Mouse (Mus musculus) activated CD4-positive, CD25-positive, alpha-beta regulatory T cell, adult 4 months (primary cell): ENCODE results near the gene Uhrf1bp1l. TPM values are rescaled to one million over a fixed set of nuclear protein-coding genes. Genes with fewer than 3 reads are reported as not detected.

ENCODE experiments used
- ATAC-seq: one replicate; pipeline ENCODE4 v1.8.0; 2017
- polyA plus RNA-seq, 2 experiments: library from polyadenylated mRNA; unstranded; fragments of 100-300 nt; shearing (Covaris generic); gene quantifications; one replicate each; pipeline ENCODE4 v1.2.1; 2017

The Uhrf1bp1l gene
- polyA plus RNA-seq, 2 experiments from 2014 or later, result 24.6 to 33.1 TPM

DNA sequence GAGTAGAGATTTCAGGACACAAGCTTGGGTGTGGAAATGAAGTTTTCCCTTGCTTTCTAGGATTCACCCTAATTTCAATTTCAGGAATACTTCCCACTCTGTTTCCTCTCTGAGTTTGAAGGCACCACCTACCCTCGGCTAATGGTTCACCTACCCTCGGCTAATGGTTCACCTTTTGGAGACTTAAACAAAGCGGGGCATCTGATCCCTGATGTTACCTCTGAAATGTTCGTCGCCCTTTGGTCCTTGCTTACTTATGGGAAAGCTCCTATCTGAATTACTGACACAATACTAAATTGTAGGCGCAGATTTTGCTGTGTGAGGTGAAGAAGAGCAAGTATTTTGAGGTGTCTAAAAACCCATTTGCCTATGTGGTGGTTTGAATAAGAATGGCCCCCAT lies 106.2 kb downstream of the Uhrf1bp1l start:
- ATAC-seq, result no peak

DNA sequence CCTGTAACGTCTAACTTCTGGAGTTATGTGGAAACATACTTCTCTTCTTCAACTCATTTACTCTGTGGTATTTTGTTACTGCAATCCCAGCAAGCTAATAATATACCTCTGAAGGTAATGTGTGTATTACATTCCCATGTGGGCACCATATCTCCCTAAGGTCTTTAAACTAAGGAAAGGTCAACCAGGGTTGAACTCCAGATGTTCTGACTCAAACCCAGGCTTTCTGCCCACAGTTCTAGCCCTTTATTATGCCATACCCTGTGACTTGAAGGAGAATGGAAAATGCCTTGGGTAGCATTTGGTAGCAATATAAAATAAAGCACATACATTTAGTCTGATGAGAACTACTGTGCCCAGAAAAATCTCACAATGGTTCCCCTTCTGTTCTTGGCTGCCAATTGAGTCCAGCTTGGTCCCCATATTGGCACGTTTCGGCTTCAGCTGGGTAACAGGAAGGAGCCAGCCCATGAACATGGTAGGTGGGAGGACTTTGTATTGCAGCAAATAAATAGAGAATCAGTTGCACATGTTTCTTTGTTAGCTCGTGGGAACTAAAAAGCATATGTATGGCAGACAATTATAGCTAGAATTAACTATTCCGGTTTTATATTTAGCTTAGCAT lies 110.6 kb downstream of the Uhrf1bp1l start:
- no peak for ATAC-seq

DNA sequence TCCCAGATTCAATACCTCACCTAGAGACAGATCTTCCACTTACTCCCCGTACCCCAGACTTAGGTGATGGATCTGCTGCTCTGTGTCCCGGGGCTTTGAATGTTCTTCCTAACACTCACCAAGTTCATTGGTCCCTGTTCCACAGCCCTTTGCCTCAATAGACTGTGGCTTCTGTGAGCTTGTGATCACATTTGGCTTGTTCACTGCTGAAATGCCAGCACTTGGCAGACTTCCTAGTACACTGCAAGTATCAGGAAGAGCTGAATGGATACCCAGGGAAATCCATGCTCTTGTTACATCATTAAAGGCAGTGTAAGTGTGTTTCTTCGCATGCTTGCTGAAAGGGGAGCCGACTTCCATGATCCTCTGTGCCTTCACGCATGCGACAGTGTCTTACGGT lies 111.5 kb downstream of the Uhrf1bp1l start:
- no peak for ATAC-seq

DNA sequence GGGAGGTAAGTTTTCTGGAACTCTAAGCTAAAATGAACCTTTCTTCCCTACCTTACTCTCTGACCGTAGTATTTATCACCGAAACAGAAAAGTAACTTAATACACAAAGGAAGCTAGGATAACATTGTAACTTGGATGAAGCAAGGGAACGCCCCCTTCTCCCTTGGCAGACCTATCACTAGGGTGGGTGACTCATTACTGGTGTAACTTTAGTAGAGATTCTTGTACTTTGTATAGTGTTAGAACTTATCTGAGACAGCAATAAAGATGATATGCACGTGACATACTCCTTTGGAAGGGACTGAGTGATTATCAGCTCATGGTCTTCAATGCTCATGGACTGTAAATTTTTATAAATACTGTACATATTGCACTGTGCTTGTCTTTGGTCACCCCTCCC lies 123.4 kb downstream of the Uhrf1bp1l start:
- ATAC-seq, result no peak

DNA sequence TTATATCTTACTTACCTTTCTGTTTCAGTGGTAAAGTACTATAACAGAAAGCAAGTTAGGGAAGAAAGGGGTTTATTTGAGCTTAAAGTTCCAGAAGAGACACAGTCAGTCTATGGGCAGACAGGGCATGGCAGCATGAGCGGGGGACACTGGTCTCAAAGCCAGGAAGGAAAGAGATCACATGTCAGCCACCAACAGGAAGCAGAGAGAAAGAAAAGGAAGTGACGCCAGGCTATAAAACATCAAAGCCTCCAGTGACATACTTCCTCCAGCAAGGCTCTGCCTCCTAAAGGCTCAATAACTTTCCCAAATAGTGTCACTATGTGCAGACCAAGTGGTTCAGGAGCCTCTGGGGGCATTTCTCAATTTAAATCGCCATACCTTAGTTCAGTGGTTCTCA lies 124.0 kb downstream of the Uhrf1bp1l start:
- ATAC-seq, result no peak

Other genes with a start within 250 kb of the Uhrf1bp1l start
- gene Nr1h4, start 211.4 kb upstream of the Uhrf1bp1l start, polyA plus RNA-seq, result not detected
- gene Slc17a8, start 123.7 kb upstream of the Uhrf1bp1l start, polyA plus RNA-seq, result under 1 TPM in 1 of 2 experiments, not detected in 1; 0.29 TPM
- 1 to 10 TPM; 7.6 to 9.0 TPM for gene Scyl2, start 58.7 kb upstream of the Uhrf1bp1l start, polyA plus RNA-seq
- 10 to 100 TPM; 46.8 to 50.2 TPM for gene Actr6, start 12.7 kb upstream of the Uhrf1bp1l start, polyA plus RNA-seq
- gene Anks1b, start 128.5 kb downstream of the Uhrf1bp1l start, polyA plus RNA-seq, result under 1 TPM in 1 of 2 experiments, not detected in 1; 0.19 TPM